Mouse (Mus musculus) neural tube, embryonic 11.5 days (tissue): ENCODE results near the gene Myo1f. TPM values are rescaled to one million over a fixed set of nuclear protein-coding genes. Genes with fewer than 3 reads are reported as not detected.

Experiments used
- ATAC-seq: fragments of 200-750 bp; cut with Nextera tagmentation; 2 replicates; pipeline ENCODE4 v1.8.0; 2017; ENCODE audit warnings: moderate number of reproducible peaks, mild to moderate bottlenecking, moderate TSS enrichment, moderate library complexity; ENCODE audit not compliant: insufficient read depth, low FRiP score, low TSS enrichment
- DNase-seq: peaks from one replicate; pipeline ENCODE4 v3.0.0-alpha.2; 2015; ENCODE audit warnings: low spot score
- H3K27ac ChIP-seq: fragments of 300-500 bp; sonication (generic); 2 replicates; pipeline ENCODE4 v1.5.1; 2014; ENCODE audit warnings: low read depth, mild to moderate bottlenecking, low read length
- H3K27me3 ChIP-seq: fragments of 300-500 bp; sonication (generic); 2 replicates; pipeline ENCODE4 v1.6.1; 2014; ENCODE audit warnings: mild to moderate bottlenecking, low read length, mixed read lengths; ENCODE audit not compliant: control insufficient read depth, insufficient read depth
- H3K36me3 ChIP-seq: fragments of 300-500 bp; sonication (generic); 2 replicates; pipeline ENCODE4 v1.6.1; 2014; ENCODE audit warnings: mild to moderate bottlenecking, low read length, moderate library complexity, mixed read lengths; ENCODE audit not compliant: control insufficient read depth, insufficient read depth
- H3K4me1 ChIP-seq: fragments of 300-500 bp; sonication (generic); 2 replicates; pipeline ENCODE4 v1.6.1; 2014; ENCODE audit warnings: low read length, mixed read lengths; ENCODE audit not compliant: control insufficient read depth, insufficient read depth
- H3K4me2 ChIP-seq: fragments of 300-500 bp; sonication (generic); 2 replicates; pipeline ENCODE4 v1.6.1; 2014; ENCODE audit warnings: low read depth, mild to moderate bottlenecking, moderate library complexity
- H3K4me3 ChIP-seq: fragments of 300-500 bp; sonication (generic); 2 replicates; pipeline ENCODE4 v1.5.1; 2014; ENCODE audit warnings: low read depth, low read length
- H3K9ac ChIP-seq: fragments of 300-500 bp; sonication (generic); 2 replicates; pipeline ENCODE4 v1.6.1; 2014; ENCODE audit warnings: mild to moderate bottlenecking, low read length
- H3K9me3 ChIP-seq: fragments of 300-500 bp; sonication (generic); 2 replicates; pipeline ENCODE4 v1.6.1; 2016; ENCODE audit warnings: low read length; ENCODE audit not compliant: control insufficient read depth
- WGBS: fragments of 180-500 bp; shearing (Covaris S2); extraction: QIAGEN DNeasy Blood & Tissue Kit; methylation state at CpG from one replicate; pipeline ENCODE4 v1.1.7; 2014; 5-methylcytosine and 5-hydroxymethylcytosine counted together
- polyA plus RNA-seq: library from polyadenylated mRNA; unstranded; fragments of >200 nt; fragmentation: Nextera tagmentation; extraction: Ambion mirVana; gene quantifications from 2 replicates; pipeline ENCODE4 v1.2.1, GENCODE M21; 2014

Myo1f gene
- polyA plus RNA-seq, 1 experiment from 2014 or later = 3.1 TPM

DNA sequence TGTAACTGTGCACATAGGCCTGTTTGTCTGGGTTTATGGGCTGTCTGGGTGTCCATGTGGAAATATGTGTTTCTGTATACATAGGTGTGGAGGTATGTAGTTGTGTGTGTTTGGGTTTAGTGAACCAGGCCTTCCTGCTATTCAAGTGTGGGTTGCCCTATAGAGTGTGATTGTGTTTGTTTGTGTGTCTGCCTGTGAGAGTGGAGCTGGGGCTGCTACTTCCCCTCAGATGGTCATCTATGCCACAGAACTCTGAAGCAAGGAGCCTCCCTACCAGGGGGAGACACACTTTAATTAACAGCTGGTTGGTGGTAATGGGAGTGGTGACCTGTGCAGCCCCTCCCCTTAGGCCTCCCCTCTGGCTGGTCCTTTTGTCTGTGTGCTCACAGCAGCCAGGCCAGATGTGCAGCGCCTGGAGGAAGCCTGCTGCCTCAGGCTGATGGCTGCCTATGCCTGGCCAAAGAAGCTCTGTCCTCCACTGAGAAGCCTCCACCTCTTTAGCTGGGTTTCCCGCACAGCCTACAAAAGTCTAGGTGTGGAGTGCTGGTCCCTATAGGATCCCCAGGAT, 30.6 kb upstream of the Myo1f start:
- Histone ChIP-seq H3K27ac (peak overlapping the region; percentile 62; the same call in 1 of the 2 replicates), H3K27me3 (no peaks in the 10 kb centered on the region), H3K4me1 (peaks cover 2% of the 10 kb centered on the region; the same call in 1 of the 2 replicates), H3K4me3 (peak overlapping the region; percentile 45), H3K36me3 (peaks cover 3% of the 10 kb centered on the region; the same call in 1 of the 2 replicates), H3K9me3 (no peaks in the 10 kb centered on the region), H3K9ac (peak overlapping the region; percentile 73), H3K4me2 (peak overlapping the region; percentile 45)
- WGBS = 0% methylated on average over 2 of the region's 2 CpGs
- DNase-seq = peak; percentile 44
- ATAC-seq = peak; percentile 51; the same call in 1 of the 2 replicates

DNA sequence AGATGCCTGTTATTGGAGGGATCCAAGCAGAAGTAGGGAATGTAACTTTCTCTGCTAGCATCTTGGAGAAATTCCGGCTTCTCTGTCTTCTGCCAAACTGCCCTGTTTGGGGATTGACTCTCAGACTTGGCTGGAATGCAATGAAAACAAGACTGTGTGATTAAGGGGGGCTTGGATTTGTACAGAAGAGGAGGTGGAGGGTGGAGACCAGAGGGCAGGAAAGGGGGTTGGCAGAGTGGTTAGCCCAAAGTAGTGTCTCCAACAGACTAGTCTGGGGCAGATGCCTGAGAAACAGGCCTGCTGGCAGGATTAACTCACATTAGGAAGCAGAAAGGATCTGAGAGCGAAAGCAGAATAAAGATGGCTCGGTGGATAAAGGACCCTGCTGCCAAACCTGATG, 29.0 kb upstream of the Myo1f start:
- ATAC-seq (no peak), DNase-seq (no peak)
- H3K4me1 ChIP-seq = peaks cover 2% of the 10 kb centered on the region; the same call in 1 of the 2 replicates
- peaks cover 8% of the 10 kb centered on the region; the same call in 1 of the 2 replicates for H3K36me3 ChIP-seq
- H3K4me3 ChIP-seq = no peak overlapping the region
- 90% methylated on average over 3 of the region's 3 CpGs for WGBS
- no peak overlapping the region for H3K9ac ChIP-seq
- H3K9me3 ChIP-seq = no peaks in the 10 kb centered on the region
- no peak overlapping the region for H3K4me2 ChIP-seq
- no peaks in the 10 kb centered on the region for H3K27me3 ChIP-seq
- no peak overlapping the region for H3K27ac ChIP-seq

DNA sequence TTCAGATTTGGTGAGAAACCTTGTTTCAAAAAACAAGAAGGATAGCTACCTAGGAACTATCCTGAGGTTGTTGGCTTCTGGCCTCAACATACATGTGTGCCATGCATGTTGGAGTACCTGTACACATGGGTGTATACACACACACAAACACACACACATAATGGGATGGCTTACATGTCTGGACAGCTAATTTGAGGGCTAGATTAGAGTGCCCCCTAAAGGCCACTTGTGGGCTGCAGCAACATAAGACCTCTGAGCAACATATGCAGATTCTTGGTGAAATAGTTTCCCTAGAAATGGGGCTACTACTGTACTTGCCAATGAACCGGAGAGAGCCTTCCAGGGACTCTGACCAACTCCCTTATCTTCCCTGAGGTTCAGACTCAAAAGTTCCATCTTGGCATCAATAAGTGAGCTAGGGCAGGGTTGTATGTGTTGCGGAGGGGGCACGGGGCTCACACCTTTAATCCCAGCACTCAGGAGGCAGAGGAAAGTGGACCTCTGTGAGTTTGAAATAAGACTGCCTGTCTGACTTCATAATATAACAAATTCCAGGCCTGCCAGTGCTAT, 16.3 kb upstream of the Myo1f start:
- H3K4me1 ChIP-seq = no peaks in the 10 kb centered on the region
- WGBS = 90% methylated on average over 3 of the region's 3 CpGs
- ATAC-seq = no peak

DNA sequence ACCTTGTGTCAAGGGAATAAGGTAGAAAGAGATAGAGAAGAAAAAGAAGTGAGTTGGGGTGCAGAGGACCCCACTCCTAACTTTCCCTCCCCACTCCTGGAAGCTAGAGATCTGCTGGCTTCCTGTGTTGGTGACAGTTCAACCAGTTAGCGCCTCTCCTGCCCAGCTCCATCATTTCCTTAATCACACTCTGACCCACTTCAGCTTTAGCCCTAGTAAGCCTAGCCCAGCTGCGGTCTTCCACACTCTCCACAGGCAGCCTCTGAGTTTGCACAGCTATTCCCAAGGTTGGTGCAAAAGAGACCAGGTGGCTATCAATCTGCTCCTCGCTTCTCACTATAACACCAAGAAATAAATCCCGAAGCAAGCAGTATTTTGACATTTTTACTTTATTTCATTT, 15.6 kb upstream of the Myo1f start:
- WGBS = 90% methylated on average over 4 of the region's 4 CpGs
- peaks cover 6% of the 10 kb centered on the region for H3K36me3 ChIP-seq

More for the DNA sequence above, 16.3 kb upstream of the Myo1f start:
- no peaks in the 10 kb centered on the region for H3K9me3 ChIP-seq
- H3K36me3 ChIP-seq = peaks cover 6% of the 10 kb centered on the region
- H3K27ac ChIP-seq = no peak overlapping the region
- H3K4me3 ChIP-seq = no peak overlapping the region
- no peak overlapping the region for H3K4me2 ChIP-seq
- no peaks in the 10 kb centered on the region for H3K27me3 ChIP-seq
- peak; percentile 37 for DNase-seq
- no peak overlapping the region for H3K9ac ChIP-seq

DNA sequence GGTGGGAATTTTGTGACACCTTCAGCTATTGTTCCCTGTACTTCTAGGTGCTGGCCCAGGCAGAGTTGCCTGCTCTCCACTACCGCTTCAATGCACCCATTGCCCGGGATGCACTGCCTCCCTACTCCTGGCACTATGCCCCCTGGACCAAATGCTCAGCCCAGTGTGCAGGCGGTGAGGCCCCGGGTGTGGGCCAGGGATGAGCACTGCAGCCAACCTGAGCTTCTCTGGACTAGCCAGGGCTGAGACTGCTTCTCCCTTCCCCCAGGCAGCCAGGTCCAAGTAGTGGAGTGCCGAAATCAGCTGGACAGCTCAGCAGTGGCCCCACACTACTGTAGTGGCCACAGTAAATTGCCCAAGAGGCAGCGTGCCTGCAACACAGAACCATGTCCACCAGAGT, 6.3 kb upstream of the Myo1f start:
- H3K9me3 ChIP-seq = no peaks in the 10 kb centered on the region
- ATAC-seq (no peak), DNase-seq (no peak)
- H3K27me3 ChIP-seq = no peaks in the 10 kb centered on the region
- H3K9ac ChIP-seq = no peak overlapping the region
- 81% methylated on average over 6 of the region's 6 CpGs for WGBS
- no peaks in the 10 kb centered on the region for H3K36me3 ChIP-seq
- H3K27ac ChIP-seq = no peak overlapping the region
- H3K4me3 ChIP-seq = no peak overlapping the region
- no peaks in the 10 kb centered on the region for H3K4me1 ChIP-seq
- no peak overlapping the region for H3K4me2 ChIP-seq

More for the DNA sequence above, 15.6 kb upstream of the Myo1f start:
- H3K27ac ChIP-seq = no peak overlapping the region
- no peaks in the 10 kb centered on the region for H3K4me1 ChIP-seq
- H3K4me3 ChIP-seq = no peak overlapping the region
- no peak overlapping the region for H3K9ac ChIP-seq
- DNase-seq = no peak
- no peak for ATAC-seq
- H3K4me2 ChIP-seq = no peak overlapping the region
- H3K27me3 ChIP-seq = no peaks in the 10 kb centered on the region
- H3K9me3 ChIP-seq = no peaks in the 10 kb centered on the region

DNA sequence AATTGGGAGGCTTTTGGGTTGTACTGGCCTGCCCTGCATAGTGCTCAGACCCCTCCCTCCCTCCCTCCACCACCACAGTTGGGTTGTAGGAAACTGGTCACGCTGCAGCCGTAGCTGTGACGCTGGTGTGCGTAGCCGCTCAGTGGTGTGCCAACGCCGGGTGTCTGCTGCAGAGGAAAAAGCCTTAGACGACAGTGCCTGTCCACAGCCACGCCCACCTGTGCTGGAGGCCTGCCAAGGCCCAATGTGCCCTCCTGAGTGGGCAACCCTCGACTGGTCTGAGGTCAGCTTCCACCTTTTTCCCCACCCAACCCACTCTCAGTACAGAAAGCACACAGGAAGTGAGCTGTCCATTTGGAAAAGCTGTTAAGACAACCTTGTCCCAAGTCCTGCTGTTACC, 5.1 kb upstream of the Myo1f start:
- Histone ChIP-seq H3K9me3 (no peaks in the 10 kb centered on the region), H3K27ac (no peak overlapping the region), H3K4me2 (no peak overlapping the region), H3K27me3 (no peaks in the 10 kb centered on the region), H3K4me1 (no peaks in the 10 kb centered on the region), H3K36me3 (no peaks in the 10 kb centered on the region), H3K4me3 (no peak overlapping the region), H3K9ac (no peak overlapping the region)
- 93% methylated on average over 10 of the region's 10 CpGs for WGBS
- no peak for DNase-seq
- no peak for ATAC-seq

DNA sequence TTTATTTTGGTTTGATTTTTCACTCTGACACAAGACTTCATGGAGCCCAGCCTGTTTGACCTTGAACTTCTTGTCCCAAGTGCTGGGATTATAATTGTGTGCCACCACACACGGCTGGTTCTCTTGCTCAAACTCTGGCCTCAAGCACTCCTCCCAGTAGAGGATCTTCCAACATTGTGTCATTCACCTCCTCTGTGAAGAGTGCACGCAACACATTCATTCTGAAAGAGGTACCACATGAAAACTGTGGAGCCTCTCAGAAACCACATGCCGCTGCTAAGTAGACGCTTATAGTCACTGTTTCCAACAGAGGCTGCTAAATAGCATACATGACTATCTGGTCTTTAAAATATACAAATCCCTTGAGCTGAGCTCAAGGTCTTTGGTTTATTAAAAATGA, 3.4 kb upstream of the Myo1f start:
- no peak for ATAC-seq
- Histone ChIP-seq H3K9me3 (no peaks in the 10 kb centered on the region), H3K4me2 (no peak overlapping the region), H3K9ac (no peak overlapping the region), H3K4me1 (no peaks in the 10 kb centered on the region), H3K27me3 (no peaks in the 10 kb centered on the region), H3K36me3 (no peaks in the 10 kb centered on the region), H3K4me3 (no peak overlapping the region), H3K27ac (no peak overlapping the region)
- no peak for DNase-seq
- 92% methylated on average over 4 of the region's 4 CpGs for WGBS

DNA sequence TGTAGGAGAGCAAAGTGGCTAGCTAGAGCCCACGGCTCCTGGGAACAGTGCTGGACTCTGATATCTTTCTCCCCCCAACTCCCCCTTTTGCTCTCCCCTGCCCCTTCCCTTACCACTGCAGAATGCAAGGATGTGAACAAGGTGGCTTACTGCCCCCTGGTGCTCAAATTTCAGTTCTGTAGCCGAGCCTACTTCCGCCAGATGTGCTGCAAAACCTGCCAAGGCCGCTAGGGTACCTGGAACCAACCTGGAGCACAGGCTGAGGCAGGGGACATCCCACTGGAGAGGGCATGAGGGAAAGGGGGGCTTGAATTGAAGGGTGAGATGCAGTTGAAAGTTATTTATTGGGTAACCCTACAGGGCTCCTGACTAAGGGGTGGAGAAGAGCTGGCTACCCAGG, 2.5 kb upstream of the Myo1f start:
- no peak for ATAC-seq
- no peaks in the 10 kb centered on the region for H3K4me1 ChIP-seq
- WGBS = 40% methylated on average over 4 of the region's 4 CpGs

DNA sequence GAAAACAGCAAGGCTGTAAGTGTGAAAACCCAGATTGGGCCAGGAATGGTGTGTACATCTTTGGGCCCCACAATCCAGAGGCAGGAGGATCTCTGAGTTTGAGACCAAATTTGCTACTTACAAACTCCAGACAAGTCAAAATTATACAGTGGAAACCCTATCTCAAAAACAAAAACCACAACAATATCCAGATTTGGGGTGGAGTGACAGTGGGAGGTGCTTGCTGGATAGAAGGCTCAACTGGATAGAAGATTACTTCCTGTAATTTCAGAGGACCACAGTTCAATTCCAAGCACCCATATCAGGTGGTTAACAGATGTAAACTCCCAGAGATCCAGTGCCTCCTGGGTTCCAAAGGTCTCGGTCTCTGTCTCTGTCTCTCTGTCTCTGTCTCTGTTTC, 971 bp upstream of the Myo1f start:
- Histone ChIP-seq H3K27me3 (no peaks in the 10 kb centered on the region), H3K9ac (no peak overlapping the region), H3K4me2 (no peak overlapping the region), H3K4me1 (no peaks in the 10 kb centered on the region), H3K27ac (no peak overlapping the region), H3K9me3 (no peaks in the 10 kb centered on the region), H3K4me3 (no peak overlapping the region), H3K36me3 (no peaks in the 10 kb centered on the region)
- 89% methylated on average over 1 of the region's 1 CpGs for WGBS
- no peak for DNase-seq
- ATAC-seq = no peak

More for the DNA sequence above, 2.5 kb upstream of the Myo1f start:
- H3K4me3 ChIP-seq = no peak overlapping the region
- no peak overlapping the region for H3K9ac ChIP-seq
- no peaks in the 10 kb centered on the region for H3K9me3 ChIP-seq
- H3K27ac ChIP-seq = no peak overlapping the region
- peak; percentile 62 for DNase-seq
- no peaks in the 10 kb centered on the region for H3K36me3 ChIP-seq
- no peak overlapping the region for H3K4me2 ChIP-seq
- H3K27me3 ChIP-seq = no peaks in the 10 kb centered on the region
